Mouse (Mus musculus) kidney, adult 2 months (tissue): ENCODE results near the gene Fdxacb1. TPM values are rescaled to one million over a fixed set of nuclear protein-coding genes. Genes with fewer than 3 reads are reported as not detected.
A peak's percentile ranks its signal among the peaks of the same experiment; 100 is the strongest.

ENCODE experiments used
- DNase-seq: peaks from one replicate; pipeline ENCODE4 v3.0.0; 2021
- H3K27ac ChIP-seq: fragments of 200-500 bp; 2 replicates; pipeline ENCODE4 v1.5.1; 2012; ENCODE audit warnings: low read depth, low read length, control low read depth, inconsistent platforms; ENCODE audit not compliant: insufficient read depth
- H3K27me3 ChIP-seq: fragments of 200-500 bp; replicated peaks from 2 replicates; pipeline ENCODE4 v1.6.1; 2012; ENCODE audit warnings: mild to moderate bottlenecking, moderate library complexity, low read length, inconsistent platforms; ENCODE audit not compliant: control insufficient read depth, insufficient read depth
- H3K36me3 ChIP-seq: fragments of 200-500 bp; 2 replicates; pipeline ENCODE4 v1.6.1; 2012; ENCODE audit warnings: mild to moderate bottlenecking, moderate library complexity, low read length, inconsistent platforms; ENCODE audit not compliant: control insufficient read depth, insufficient read depth
- H3K4me1 ChIP-seq: fragments of 200-500 bp; 2 replicates; pipeline ENCODE4 v1.6.1; 2011; ENCODE audit warnings: low read length; ENCODE audit not compliant: control insufficient read depth, insufficient read depth
- H3K4me3 ChIP-seq: fragments of 200-500 bp; 2 replicates; pipeline ENCODE4 v1.5.1; 2011; ENCODE audit warnings: mild to moderate bottlenecking, low read depth, low read length, control low read depth; ENCODE audit not compliant: insufficient read depth
- CTCF ChIP-seq: fragments of 200-500 bp; conservative IDR thresholded peaks from 2 replicates; pipeline ENCODE4 v1.5.1; 2011; ENCODE audit warnings: low read depth, mild to moderate bottlenecking, control low read depth, low read length, moderate library complexity, mixed read lengths; ENCODE audit not compliant: insufficient read depth, insufficient read length
- POLR2A ChIP-seq: fragments of 200-500 bp; IDR thresholded peaks from one replicate; pipeline ENCODE4 v1.6.1; 2011; ENCODE audit warnings: low read depth, low read length, control low read depth
- WGBS: fragments of 180-500 bp; shearing (Covaris S2); methylation state at CpG from one replicate; pipeline ENCODE4 v1.1.7; 2018; 5-methylcytosine and 5-hydroxymethylcytosine counted together
- polyA plus RNA-seq: library from polyadenylated mRNA; depleted of rRNA; stranded (reverse); fragments of >200 nt; gene quantifications from 2 replicates; pipeline ENCODE4 v1.2.3, GENCODE M21; 2012

The Fdxacb1 gene
- polyA plus RNA-seq, 1 experiment = 3.6 TPM

GRCm38 (mm10) chr9:50776162-50776760, 8.2 kb downstream of the Fdxacb1 start:
- TF ChIP-seq CTCF (no peak), POLR2A (no peak)
- no peak overlapping the region for H3K27ac ChIP-seq
- no peak for DNase-seq
- 65% methylated on average over 11 of the region's 11 CpGs for WGBS
- H3K36me3 ChIP-seq = no peaks in the 10 kb centered on the region
- H3K4me3 ChIP-seq = peak overlapping the region; percentile 81; the same call in 1 of the 2 replicates
- H3K27me3 ChIP-seq = no peaks in the 10 kb centered on the region
- peaks cover 16% of the 10 kb centered on the region; the same call in 1 of the 2 replicates for H3K4me1 ChIP-seq

- no peak for TF ChIP-seq POLR2A
- peak; percentile 55 for TF ChIP-seq CTCF
- no peak overlapping the region for H3K27ac ChIP-seq
- WGBS = 91% methylated on average over 2 of the region's 2 CpGs
- H3K27me3 ChIP-seq = no peaks in the 10 kb centered on the region
- no peak overlapping the region for H3K4me3 ChIP-seq
- no peaks in the 10 kb centered on the region for H3K36me3 ChIP-seq
- DNase-seq = peak; percentile 45
- no peaks in the 10 kb centered on the region for H3K4me1 ChIP-seq
Measured at GRCm38 (mm10) chr9:50782155-50782554, 14.1 kb downstream of the Fdxacb1 start.

GRCm38 (mm10) chr9:50795266-50795665, 27.2 kb downstream of the Fdxacb1 start:
- Histone ChIP-seq H3K27me3 (no peaks in the 10 kb centered on the region), H3K27ac (no peak overlapping the region), H3K36me3 (no peaks in the 10 kb centered on the region; the same call in 1 of the 2 replicates), H3K4me3 (no peak overlapping the region), H3K4me1 (no peaks in the 10 kb centered on the region)
- 83% methylated on average over 3 of the region's 3 CpGs for WGBS
- DNase-seq = no peak
- TF ChIP-seq POLR2A (no peak), CTCF (no peak)

GRCm38 (mm10) chr9:50796776-50797175, 28.7 kb downstream of the Fdxacb1 start:
- Histone ChIP-seq H3K4me3 (no peak overlapping the region), H3K4me1 (no peaks in the 10 kb centered on the region), H3K27me3 (no peaks in the 10 kb centered on the region), H3K27ac (no peak overlapping the region), H3K36me3 (no peaks in the 10 kb centered on the region; the same call in 1 of the 2 replicates)
- 85% methylated on average over 8 of the region's 8 CpGs for WGBS
- DNase-seq = peak; percentile 58
- TF ChIP-seq POLR2A (no peak), CTCF (no peak)

GRCm38 (mm10) chr9:50797641-50798040, 29.6 kb downstream of the Fdxacb1 start:
- 96% methylated on average over 7 of the region's 7 CpGs for WGBS
- H3K27me3 ChIP-seq = no peaks in the 10 kb centered on the region
- TF ChIP-seq POLR2A = no peak
- TF ChIP-seq CTCF = no peak

GRCm38 (mm10) chr9:50798368-50798767, 30.3 kb downstream of the Fdxacb1 start:
- H3K36me3 ChIP-seq = no peaks in the 10 kb centered on the region; the same call in 1 of the 2 replicates
- WGBS = 80% methylated on average over 5 of the region's 5 CpGs
- DNase-seq = peak; percentile 4

More at GRCm38 (mm10) chr9:50797641-50798040, 29.6 kb downstream of the Fdxacb1 start:
- DNase-seq = no peak
- Histone ChIP-seq H3K36me3 (no peaks in the 10 kb centered on the region; the same call in 1 of the 2 replicates), H3K27ac (no peak overlapping the region), H3K4me3 (no peak overlapping the region), H3K4me1 (no peaks in the 10 kb centered on the region)

GRCm38 (mm10) chr9:50800985-50801384, 32.9 kb downstream of the Fdxacb1 start:
- H3K27me3 ChIP-seq = no peaks in the 10 kb centered on the region
- H3K4me3 ChIP-seq = no peak overlapping the region
- no peak overlapping the region for H3K27ac ChIP-seq
- DNase-seq = peak; percentile 64
- 59% methylated on average over 2 of the region's 2 CpGs for WGBS
- peak; percentile 87 for TF ChIP-seq CTCF
- no peak for TF ChIP-seq POLR2A
- H3K36me3 ChIP-seq = no peaks in the 10 kb centered on the region
- H3K4me1 ChIP-seq = no peaks in the 10 kb centered on the region

More at GRCm38 (mm10) chr9:50798368-50798767, 30.3 kb downstream of the Fdxacb1 start:
- H3K27ac ChIP-seq = no peak overlapping the region
- H3K4me1 ChIP-seq = no peaks in the 10 kb centered on the region
- no peak overlapping the region for H3K4me3 ChIP-seq
- TF ChIP-seq POLR2A (no peak), CTCF (no peak)
- H3K27me3 ChIP-seq = no peaks in the 10 kb centered on the region
